Mouse (Mus musculus): Measurements from ENCODE around the gene Agbl4. TPM values are rescaled to one million over a fixed set of nuclear protein-coding genes. Genes with fewer than 3 reads are reported as not detected.
"Not testable (repeated sequence)": the region's sequence is repeated elsewhere in the genome, so short reads cannot be mapped to it uniquely, and the experiment has no call there.

Agbl4 gene
- total RNA-seq, 2 experiments from 2014 or later = not detected

DNA sequence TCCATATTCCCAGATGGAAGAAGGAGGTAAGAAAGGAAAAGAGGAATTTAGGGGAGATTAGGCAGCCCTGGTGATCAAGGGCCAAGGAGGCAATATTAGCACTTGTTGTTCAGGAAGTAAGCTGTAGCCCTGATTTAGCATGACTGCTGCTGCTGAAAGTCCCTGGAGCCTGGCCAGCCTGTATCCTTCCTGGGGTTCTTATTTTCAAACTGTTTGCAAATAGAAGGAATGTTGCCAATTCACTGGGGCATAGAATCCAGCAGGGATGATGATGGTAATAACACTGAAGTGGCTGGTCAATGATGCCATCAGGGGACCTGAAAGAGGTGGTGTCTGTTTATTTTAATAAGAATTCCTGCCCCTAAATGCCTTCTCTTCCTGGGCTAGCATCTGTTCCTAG is 518.6 kb downstream of the Agbl4 start:
- no peak for ATAC-seq (ENCODE audit: poor library complexity, severe bottlenecking)

DNA sequence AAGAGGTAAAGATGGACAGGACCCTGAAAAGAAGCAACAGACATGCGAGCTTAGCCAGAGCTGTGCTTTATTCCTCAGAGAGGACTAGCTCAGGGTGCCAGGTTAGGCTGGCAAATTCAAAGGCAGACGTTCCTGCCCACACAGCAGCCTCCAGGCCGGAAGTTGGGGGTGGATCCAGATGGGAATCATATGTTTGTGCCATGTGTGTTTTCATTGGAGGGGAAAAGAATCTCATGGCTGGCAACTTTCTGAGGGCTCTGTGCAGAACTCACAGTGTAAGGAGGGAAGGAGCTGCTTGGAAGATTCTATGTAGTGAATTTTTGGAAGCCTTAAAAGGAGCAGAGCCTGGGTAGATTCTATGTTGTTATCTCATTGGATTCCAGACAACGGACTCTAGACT is 519.1 kb downstream of the Agbl4 start:
- no peak for ATAC-seq (ENCODE audit: poor library complexity, severe bottlenecking)

DNA sequence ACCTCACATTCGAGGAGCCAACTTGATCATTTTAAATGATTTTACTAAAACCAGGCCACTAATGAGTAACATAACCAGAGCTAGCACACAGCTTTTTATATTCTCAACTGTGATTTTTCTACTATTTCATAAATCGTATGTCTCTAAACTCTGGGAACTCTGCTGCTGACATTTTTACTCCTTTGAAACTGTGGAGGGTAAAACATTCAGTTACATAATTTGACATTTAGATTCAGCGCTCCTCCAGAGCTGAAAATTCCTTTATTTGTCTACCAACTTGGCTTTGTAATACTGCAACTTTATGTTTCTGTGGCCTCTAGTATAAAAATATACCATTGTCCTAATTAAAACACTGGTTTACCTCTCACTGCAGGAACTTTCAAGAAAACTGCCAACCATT is 523.6 kb downstream of the Agbl4 start:
- ATAC-seq (ENCODE audit: poor library complexity, severe bottlenecking) = no peak

DNA sequence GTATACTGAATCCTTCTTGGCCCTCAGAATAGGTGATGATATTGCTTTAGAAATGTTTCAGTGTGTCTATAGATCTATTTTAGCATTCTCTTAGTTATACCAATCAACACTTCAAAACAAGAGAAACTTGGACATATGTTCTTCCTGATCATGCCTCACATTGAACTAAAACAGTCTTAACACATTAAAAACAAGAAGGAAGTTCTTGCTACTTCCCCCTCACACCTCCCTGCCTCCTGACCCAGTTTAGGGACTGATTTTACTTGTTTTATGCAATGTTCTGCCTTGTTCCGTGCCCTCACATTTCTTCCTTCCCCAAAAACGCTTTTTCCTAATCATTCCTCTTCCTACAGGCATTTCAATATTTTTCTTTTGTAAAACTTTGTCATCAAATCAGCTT is 604.2 kb downstream of the Agbl4 start:
- ATAC-seq (ENCODE audit: poor library complexity, severe bottlenecking) = no peak

DNA sequence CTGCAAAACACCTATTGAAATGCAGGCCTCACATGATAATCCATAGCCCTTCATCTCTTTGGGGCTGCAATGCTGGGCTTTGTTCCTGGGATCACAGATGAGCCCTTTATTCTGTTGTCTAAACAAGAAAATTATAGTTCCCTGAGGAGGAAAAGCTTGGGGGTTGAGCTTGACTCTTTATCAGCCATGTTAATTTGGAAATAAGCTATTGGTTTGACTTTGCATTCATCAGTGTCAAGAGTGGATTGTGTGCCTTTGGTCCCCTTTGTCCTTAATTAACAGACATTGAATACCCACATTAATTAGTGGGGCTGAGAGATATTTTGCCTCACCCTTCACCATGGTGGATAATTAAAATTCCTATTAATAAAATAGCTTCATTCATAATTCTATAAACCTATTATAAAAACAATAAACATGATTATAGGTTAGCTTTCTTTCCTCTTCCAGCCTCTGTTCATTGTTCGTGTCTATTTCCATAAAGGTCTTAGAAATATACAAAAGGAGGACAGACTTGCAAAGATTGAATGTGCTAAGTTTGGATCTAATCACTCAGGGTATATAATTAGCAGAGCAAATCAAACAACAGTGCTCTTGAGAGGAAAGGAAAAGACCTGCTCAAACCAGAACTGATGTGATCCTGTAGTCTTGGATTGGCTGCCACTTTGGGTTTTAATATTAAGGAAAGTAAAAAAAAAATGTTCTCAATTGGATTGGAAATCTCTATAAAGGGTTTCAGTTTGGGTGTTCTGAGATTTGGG is 607.4 kb downstream of the Agbl4 start:
- no peak for ATAC-seq (ENCODE audit: poor library complexity, severe bottlenecking)

DNA sequence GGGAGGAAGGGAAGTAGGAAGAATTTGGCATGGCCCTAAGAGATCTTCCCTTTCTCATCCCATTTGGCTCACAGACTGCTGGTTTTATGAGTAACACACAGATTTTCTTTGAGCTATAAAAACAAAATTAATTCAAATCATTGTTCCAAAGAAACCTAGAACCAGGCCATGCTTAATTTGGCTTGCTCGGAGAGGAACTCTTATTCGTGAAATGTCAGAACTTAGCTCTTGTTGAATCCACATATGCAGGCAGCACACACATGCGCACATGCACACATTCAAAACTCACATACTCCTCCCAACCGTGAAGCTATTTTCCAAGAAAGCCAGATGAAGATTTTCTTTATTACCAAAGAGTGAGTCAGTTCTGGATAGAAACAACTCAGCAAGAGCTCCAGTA is 621.9 kb downstream of the Agbl4 start:
- no peak for ATAC-seq (ENCODE audit: poor library complexity, severe bottlenecking)

DNA sequence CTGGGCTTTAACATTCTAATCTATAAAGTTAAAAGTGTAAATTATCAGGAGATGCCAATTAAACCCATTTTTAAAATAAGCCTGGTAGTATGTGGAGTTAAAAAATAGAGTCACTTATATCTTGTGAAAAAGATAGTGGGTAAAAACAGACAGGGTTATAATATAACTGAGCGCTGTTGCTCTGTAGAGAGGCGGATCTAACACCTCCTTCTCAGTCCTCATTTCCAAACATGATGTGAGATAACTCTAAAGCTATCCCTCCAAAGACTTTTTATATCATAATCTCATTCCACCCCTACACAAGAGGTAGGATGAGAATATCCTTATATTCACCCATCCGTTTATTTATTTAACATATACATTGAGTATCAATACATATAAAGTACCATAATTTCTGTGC is 669.9 kb downstream of the Agbl4 start:
- no peak for ATAC-seq (ENCODE audit: poor library complexity, severe bottlenecking)

DNA sequence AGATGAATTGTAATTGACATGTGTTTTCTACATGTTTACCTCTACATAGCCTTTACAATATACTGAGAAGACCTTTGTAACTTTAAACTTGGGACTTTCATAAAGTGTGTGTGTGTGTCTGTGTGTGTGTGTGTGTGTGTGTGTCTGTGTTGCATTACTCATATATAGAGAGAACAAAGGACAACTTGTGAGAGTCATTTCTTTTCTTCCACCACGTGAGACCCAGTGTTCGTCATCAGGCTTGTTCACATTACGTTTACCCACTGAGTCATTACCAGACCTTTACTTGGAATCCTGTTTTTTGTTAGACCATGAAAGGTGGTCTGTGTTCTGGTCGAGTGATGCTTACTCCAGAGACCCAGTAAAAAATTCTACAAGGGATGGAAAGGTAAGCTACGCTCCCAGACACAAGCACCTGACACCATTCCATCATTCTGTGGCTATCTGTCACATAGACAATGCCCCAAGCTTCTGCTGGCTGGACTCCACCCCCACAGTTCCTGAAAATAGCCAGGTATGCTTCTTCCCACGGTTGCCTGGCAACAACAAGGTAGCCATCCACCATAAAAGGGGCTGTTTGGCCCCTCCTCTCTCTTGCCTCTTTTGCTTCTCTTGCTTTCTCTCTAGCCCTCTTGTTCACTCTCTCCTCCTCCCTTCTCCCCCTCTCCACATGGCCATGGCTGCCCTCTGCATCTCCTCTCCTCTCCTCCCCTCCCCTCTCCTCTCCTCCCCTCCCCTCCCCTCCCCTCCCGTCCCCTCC is 676.5 kb downstream of the Agbl4 start:
- no peak for ATAC-seq (ENCODE audit: poor library complexity, severe bottlenecking)

DNA sequence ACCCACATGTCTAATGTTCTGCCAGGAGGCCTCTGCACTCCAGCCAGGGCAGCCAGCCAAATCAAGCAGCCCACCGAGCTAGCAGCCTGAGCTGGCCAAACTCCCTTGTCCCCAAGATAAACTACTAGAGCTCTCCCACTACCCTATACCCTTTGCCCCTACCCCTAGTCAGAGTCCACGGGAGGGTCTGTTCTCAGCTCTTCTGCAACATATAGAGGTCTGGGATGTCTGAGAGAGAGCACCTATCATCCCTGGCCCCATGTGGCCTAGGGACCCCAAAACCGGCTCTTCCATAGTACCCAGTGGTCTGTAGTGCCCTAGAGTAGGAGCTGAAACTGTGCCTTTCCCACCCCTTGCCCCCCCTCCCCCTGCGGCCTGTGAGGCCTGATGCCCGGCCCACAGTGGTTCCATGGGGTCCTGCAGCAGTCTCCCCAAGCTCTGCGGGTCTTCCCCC is 677.3 kb downstream of the Agbl4 start:
- ATAC-seq (ENCODE audit: poor library complexity, severe bottlenecking) = no peak

DNA sequence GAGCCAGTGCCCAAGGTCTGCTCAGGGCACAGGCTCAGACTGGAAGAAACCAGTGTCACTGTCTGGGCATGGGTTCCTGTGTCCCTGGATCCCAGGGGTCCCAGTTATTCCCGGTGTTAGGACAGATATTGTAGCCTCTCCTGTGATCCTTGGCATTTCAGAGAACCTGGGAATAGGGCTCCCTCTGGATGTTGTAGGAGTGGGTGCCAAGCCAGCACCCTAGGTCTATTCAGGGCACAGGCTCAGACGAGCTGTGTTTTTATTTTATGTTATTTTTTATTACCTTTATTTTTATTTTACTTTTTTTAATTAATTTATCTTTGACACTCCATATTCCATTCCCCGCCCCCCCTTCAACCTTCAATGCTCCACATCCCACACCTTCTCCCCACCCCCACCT is 680.3 kb downstream of the Agbl4 start:
- ATAC-seq (ENCODE audit: poor library complexity, severe bottlenecking) = no peak

DNA sequence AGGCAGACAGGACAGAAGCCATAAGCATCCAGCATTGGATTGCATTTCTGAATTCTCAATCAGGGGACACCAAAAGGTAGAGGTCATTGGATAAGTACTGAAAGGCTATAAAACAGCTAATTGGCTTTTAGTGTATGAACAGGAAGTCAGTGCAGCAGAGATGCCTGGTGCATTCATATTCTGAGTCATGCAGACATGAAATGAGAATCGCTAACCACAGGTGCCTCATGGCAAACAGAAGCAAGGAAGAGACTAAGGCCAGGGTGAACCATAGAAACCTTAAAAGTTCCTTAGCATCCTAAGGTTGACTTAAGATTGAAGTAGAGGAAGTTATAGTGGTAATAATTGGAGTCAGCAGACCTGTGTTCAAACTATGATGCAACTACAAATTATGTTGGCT is 687.9 kb downstream of the Agbl4 start:
- ATAC-seq (ENCODE audit: poor library complexity, severe bottlenecking) = no peak

DNA sequence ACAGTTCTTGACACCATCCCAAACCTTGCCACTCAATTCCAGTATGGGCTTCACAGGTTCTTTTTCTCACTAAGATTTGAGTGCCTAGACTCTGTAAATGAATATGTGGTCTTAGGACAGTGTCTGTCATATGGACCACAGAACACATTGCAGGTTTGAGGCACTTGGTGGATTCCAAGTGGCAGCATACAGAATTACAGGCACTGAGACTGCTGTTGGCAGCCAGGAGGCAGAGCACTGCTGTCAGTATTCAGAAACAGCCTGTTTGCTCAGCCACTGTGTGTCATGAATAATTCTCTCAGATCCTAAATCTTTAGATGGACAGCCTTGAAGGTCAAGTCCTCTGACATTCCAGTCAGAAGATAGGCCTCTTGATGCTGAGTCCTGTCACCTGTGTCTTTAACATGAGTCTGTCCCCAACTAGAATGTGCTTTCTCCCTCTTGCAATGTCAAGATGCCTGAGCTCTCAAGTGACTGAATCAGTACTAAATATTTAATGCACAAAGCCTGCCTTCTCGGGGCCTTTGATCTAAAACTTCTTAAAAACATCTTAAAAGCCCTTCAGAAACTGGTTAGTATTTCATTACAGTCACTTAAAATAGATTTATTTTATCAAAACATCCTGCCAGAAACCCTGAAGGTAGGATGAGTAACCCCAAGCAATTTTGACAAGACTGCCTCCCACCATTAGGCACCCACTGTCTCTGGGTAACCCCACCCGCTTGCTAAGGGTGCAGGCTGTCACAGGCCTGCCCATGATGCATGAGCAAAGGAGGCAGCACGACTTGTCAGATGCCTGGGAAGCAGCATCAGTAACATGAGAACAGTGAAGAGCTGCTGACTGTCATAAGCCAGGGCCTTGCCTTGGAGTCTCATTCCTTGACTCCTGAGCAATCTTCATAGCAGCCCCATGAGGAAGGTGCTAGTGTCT is 739.0 kb downstream of the Agbl4 start:
- ATAC-seq (ENCODE audit: poor library complexity, severe bottlenecking) = no peak

DNA sequence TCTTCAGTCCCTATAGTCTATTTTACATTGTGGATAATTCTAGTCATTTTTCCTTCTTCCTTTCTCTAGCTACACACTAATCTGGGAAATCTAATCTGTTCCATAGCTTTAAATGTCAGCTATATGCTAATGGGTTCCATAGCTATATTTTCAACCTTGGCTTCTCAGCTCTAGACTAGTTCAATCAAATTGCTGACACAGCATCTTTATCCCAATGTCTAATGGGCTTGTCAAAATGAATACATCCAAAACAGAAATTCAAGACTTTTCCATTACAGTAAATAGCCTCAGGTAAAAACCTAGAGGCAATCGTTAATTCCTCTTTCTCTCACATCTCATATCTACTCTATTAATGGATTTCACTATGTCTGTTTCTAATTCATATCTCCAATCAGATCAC is 750.3 kb downstream of the Agbl4 start:
- ATAC-seq (ENCODE audit: poor library complexity, severe bottlenecking) = no peak

DNA sequence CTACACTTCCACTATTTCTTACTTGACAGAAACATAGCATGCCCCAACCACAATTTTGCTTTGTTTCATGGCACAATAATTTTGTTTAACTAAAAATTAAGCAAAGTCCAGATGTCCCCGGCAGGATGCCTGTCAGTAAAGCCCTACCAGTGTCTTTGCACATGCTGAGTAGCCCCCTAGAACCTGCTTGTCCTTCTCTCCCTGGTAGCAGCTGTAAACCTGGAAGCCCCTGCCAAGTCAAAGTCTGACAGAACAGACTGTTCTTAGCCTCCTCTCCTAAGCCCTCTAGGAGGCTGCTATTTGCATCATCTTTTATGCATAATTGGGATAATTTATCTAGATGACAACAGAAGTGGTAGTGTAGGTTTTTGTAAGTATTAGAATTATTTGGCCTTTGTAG is 758.4 kb downstream of the Agbl4 start:
- ATAC-seq (ENCODE audit: poor library complexity, severe bottlenecking) = no peak

DNA sequence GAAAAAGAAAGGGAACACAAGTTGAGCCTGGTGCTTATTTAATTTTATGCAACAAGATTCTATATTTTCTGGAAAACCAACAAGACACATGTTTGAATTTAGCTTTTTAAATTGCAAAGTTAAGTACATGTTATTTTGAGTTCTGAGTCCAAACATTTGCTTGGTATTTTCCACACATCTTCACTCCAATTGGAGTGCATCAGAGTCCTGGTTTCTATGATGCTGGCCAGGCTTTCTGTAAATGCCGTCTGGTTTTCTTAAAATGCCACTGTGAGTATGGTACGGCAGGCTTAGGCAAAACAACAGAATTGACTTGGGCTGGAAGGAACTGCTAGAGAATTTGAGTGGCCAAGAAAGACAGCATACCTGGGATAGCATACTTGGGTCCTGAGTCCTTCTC is 784.0 kb downstream of the Agbl4 start:
- ATAC-seq (ENCODE audit: poor library complexity, severe bottlenecking) = no peak

DNA sequence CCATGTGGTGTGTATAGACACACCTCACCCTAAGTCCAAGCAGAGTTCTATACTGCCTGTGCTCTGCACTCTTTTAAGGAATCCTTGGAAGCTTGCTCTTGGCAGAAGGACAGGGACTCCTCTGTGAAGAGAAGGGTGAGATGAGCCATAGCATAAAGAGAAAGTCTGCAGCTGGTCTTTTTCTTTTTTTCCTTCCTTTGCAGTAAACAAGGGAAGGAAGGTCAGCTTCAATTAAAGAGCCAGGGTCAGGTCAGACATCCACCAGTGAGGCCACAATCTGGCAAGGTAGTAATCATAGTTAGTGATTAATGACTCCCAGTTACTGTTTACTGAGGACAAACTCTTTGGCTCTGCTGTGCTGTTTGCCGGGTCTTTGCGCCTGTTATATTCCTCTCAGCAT is 802.6 kb downstream of the Agbl4 start:
- no peak for ATAC-seq (ENCODE audit: poor library complexity, severe bottlenecking)

DNA sequence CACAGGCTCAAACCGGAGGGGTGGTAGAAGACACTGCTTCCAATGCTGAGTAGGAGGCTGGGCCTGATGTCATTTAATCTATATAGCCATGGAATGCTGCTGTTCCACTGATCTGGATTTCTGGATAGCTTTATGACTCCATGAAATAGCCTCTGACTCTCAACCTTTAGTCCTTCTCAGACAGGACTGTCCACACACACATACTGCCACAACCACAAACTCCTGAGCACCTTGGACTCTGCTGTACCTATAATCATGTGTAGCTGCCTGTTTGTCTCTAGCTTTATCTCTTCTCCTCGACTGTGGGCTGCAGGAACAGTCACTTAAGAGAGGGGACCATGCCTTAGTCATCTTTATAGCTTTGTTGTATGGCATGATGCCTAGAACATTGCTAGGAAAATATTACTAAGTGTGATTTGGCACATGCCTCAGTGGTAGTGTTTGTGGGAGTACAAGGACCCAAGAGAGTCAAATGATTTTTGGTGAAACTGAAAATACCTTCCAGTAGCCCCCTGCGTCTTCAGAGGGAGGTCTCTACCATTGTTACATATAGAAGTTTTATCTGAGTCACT is 817.8 kb downstream of the Agbl4 start:
- no peak for ATAC-seq (ENCODE audit: poor library complexity, severe bottlenecking)

DNA sequence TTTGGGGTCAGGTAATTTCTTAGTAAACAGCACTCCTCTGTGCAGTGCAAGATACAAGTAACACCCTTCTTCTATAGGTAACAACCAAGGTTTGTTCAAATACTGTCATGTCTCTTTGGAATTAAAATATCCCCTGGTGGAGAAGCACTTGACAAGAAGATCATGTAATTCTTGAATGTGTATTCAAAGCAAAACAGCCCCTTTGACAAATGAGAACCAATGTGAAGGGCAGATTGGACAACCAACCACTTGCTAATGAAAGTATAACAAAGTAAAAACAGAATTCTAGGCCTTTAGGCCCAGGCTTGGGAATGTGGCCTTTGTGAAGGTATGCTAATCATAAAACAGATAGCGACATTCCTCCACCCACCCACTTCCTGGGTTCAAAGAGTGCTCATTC is 821.6 kb downstream of the Agbl4 start:
- not testable (repeated sequence) for ATAC-seq (ENCODE audit: poor library complexity, severe bottlenecking)

DNA sequence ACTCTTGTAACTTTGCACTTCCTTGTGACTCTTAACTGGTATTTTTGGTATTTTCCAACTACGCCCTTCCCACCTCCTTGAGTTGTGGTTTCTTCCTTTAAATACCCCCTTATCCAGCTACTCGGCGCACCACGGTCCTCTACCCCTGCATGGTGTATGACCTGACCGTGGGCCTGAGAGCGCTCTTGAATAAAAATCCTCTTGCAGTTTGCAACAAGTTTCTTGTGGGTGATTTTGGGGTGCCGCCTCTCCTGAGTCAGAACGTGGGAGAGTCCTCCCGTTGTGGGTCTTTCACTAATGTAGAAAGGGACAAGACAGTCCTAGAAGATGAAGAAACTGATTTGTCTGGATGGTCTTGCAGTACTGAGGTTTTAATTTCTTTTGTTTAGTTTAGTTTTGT is 822.1 kb downstream of the Agbl4 start:
- ATAC-seq (ENCODE audit: poor library complexity, severe bottlenecking) = not testable (repeated sequence)

DNA sequence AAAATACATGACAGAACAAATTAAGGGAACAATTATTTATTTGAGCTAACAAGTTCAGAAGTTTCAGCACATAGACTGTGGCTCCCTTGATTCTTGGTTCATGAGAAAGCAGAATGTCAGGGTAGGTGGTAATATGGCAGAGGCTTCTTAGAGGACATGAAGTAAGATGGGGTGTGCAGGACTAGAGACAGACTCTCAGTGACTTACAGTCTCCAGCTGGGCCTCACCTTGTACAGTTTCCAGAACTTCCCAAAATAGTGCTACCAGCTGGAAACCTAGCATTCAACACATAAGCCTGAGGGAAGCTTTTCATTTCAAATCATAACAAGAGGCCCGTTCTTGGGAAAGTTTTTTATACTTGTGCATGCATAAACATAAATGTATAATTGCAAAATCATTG is 836.4 kb downstream of the Agbl4 start:
- no peak for ATAC-seq (ENCODE audit: poor library complexity, severe bottlenecking)

DNA sequence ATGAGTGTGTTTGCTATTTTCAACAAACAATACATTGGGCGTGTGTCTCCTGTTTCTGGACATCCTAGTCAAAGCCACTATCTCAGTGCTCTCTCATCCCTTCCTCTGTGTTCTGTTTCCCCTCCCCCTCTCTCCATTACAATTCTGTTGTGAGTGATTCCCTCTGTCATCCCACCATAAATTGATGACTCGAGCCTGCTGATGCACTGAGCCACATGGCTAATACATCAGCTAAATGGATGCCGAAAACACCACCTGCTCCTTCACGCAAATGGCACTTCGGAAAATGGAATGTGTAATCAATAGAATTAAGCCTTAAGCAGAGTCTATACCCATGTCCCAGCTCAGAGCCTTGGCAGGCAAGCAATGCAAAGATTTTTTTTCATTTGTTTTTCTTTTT is 854.5 kb downstream of the Agbl4 start:
- ATAC-seq (ENCODE audit: poor library complexity, severe bottlenecking) = no peak

Measured in megakaryocyte, adult 5-6 weeks (primary cell).